Mouse (Mus musculus): ENCODE measurements around the gene Prm1. TPM values are rescaled to one million over a fixed set of nuclear protein-coding genes. Genes with fewer than 3 reads are reported as not detected.
A peak's percentile ranks its signal among the peaks of the same experiment; 100 is the strongest.

Gene Prm1
- total RNA-seq, 4 experiments from 2014 or later, result not detected

DNA sequence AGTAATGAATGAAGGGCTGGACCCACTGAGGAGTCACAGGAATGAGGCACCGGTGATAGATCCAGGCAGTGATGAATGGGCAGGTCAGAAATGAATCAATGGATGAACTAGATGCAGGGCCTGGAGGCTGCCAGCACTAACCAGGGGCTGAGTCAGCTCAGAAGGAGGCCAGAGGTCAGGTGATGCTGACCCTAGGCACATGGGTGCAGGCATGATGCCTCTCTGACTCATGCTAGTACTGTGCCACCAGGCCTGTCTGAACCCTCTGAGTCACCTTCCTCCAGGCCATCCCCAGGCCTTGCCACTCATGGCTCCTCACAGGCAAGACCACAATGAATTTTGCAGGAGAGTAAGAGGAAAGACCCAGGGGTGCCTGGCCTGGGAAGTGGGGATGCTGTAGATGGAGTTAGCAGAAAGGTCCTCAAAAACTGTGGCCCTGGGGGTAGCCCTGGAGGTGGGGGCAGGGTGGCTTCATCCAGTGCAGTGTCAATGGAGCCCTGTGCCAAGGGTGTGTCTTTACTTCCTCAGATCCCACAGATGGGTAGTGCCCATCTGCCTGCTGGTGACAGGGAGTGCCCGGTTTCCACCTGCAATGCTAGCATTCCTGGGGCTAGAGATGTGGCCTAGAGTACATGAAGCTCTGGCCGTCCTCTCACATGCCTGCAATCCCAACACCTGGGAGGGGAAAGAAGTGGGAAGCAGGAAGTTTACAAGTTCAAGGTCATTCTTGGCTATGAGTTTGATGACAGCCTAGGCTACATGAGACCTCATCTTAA lies 50.9 kb downstream of the Prm1 start:
- no peak for DNase-seq (ENCODE audit: low spot score in 2 of 2)

DNA sequence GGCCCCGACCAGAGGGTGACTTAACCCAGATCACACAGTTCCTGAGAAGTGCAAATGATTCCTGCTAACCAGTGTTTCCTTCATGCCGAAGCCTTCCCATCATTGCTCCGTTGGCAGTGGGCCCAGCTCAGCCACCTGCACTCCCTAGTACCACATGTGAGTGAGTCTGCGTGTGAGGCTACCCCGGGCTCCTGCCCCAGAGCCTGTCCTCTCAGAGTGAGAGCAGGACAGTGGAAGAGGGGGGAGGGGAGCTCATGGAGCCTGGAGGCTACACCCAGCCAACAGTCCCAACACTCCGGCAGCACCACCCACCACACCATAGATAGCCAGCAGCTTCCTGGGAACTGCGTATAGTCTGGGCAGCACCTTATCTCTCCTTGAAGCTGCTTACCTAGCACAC lies 55.8 kb downstream of the Prm1 start:
- peak in 1 of 2 experiments; percentile 46 for DNase-seq (ENCODE audit: low spot score in 2 of 2)

DNA sequence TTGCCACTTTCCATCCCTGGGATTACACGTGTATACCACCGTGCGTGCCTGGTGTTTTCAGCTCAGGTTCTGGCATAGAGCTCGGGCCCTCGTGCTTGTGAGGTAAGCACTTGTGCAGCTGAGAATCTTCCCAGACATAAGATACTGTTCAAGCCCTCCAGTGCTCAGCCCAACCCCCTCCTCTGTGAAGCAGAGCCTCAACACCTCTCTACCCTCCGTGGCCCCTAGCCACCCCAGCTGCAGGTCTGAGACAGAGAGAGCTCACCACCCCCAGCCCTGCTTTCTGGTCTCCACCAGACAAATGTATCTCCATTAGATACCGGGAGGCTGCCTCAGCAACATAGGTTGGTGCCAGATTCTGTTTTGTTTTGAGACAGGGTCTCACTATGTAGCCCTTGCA lies 56.4 kb downstream of the Prm1 start:
- DNase-seq (ENCODE audit: low spot score in 2 of 2), result no peak

Other genes starting within 250 kb of the Prm1 start
- gene Socs1, start 20.3 kb downstream of the Prm1 start, total RNA-seq (2022), result 1 to 10 TPM in 1 of 4 experiments, under 1 TPM in 3; 0.53 to 1.2 (median 0.76) TPM
- gene Tnp2, start 17.2 kb downstream of the Prm1 start, total RNA-seq (2022), result not detected
- gene Prm3, start 14.9 kb downstream of the Prm1 start, total RNA-seq (2022), result not detected
- gene Prm2, start 9.7 kb downstream of the Prm1 start, total RNA-seq (2022), result not detected
- gene Gm11172, start 7.1 kb upstream of the Prm1 start, total RNA-seq (2022), result not detected
- under 1 TPM; 0.10 to 0.37 (median 0.25) TPM for gene Rmi2, start 29.2 kb upstream of the Prm1 start, total RNA-seq (2022)

Measured in layer of hippocampus, adult 8-10 months (tissue).